Mouse (Mus musculus): ENCODE results near the gene Cmtm4. TPM values are rescaled to one million over a fixed set of nuclear protein-coding genes. Genes with fewer than 3 reads are reported as not detected.

Gene Cmtm4
- polyA plus RNA-seq, 1 experiment, result 7.8 TPM

GRCm38 (mm10) chr8:104390245-104390644 is 5.4 kb downstream of the Cmtm4 start:
- Histone ChIP-seq H3K27me3 (ENCODE audit: control insufficient read depth, insufficient read depth, low read length) (no peaks in the 10 kb centered on the region), H3K36me3 (ENCODE audit: control insufficient read depth, insufficient read depth, low read length) (no peaks in the 10 kb centered on the region), H3K27ac (ENCODE audit: control insufficient read depth, insufficient read depth, low read length) (no peak overlapping the region), H3K4me1 (replicated peaks; ENCODE audit: control insufficient read depth, insufficient read depth, low read length) (peaks cover 7% of the 10 kb centered on the region), H3K4me3 (ENCODE audit: control insufficient read depth, insufficient read depth, low read length) (no peak overlapping the region)
- DNase-seq, result no peak
- TF ChIP-seq CTCF (IDR thresholded peaks at IDR 0.05; ENCODE audit: borderline replicate concordance, control insufficient read depth, extremely low read depth, insufficient read depth, low read length, poor library complexity) (no peak), POLR2A (IDR thresholded peaks at IDR 0.05; ENCODE audit: control insufficient read depth, extremely low read depth, insufficient read depth, low read length, poor library complexity) (no peak)
- WGBS, result 93% methylated on average over 8 of the region's 8 CpGs

- no peak for DNase-seq
- 91% methylated on average over 2 of the region's 2 CpGs for WGBS
- Histone ChIP-seq H3K27me3 (ENCODE audit: control insufficient read depth, insufficient read depth, low read length) (no peaks in the 10 kb centered on the region), H3K36me3 (ENCODE audit: control insufficient read depth, insufficient read depth, low read length) (no peaks in the 10 kb centered on the region), H3K27ac (ENCODE audit: control insufficient read depth, insufficient read depth, low read length) (no peak overlapping the region), H3K4me3 (ENCODE audit: control insufficient read depth, insufficient read depth, low read length) (no peak overlapping the region), H3K4me1 (replicated peaks; ENCODE audit: control insufficient read depth, insufficient read depth, low read length) (no peaks in the 10 kb centered on the region)
- TF ChIP-seq POLR2A (IDR thresholded peaks at IDR 0.05; ENCODE audit: control insufficient read depth, extremely low read depth, insufficient read depth, low read length, poor library complexity), result no peak
- TF ChIP-seq CTCF (IDR thresholded peaks at IDR 0.05; ENCODE audit: borderline replicate concordance, control insufficient read depth, extremely low read depth, insufficient read depth, low read length, poor library complexity), result no peak
Observed at GRCm38 (mm10) chr8:104387980-104388379, 7.6 kb downstream of the Cmtm4 start.

GRCm38 (mm10) chr8:104387501-104387900 is 8.1 kb downstream of the Cmtm4 start:
- Histone ChIP-seq H3K27me3 (ENCODE audit: control insufficient read depth, insufficient read depth, low read length) (no peaks in the 10 kb centered on the region), H3K27ac (ENCODE audit: control insufficient read depth, insufficient read depth, low read length) (no peak overlapping the region), H3K4me1 (replicated peaks; ENCODE audit: control insufficient read depth, insufficient read depth, low read length) (no peaks in the 10 kb centered on the region), H3K36me3 (ENCODE audit: control insufficient read depth, insufficient read depth, low read length) (no peaks in the 10 kb centered on the region), H3K4me3 (ENCODE audit: control insufficient read depth, insufficient read depth, low read length) (no peak overlapping the region)
- TF ChIP-seq POLR2A (IDR thresholded peaks at IDR 0.05; ENCODE audit: control insufficient read depth, extremely low read depth, insufficient read depth, low read length, poor library complexity) (no peak), CTCF (IDR thresholded peaks at IDR 0.05; ENCODE audit: borderline replicate concordance, control insufficient read depth, extremely low read depth, insufficient read depth, low read length, poor library complexity) (no peak)
- 92% methylated on average over 7 of the region's 7 CpGs for WGBS
- no peak for DNase-seq

- TF ChIP-seq POLR2A (IDR thresholded peaks at IDR 0.05; ENCODE audit: control insufficient read depth, extremely low read depth, insufficient read depth, low read length, poor library complexity), result no peak
- no peak for TF ChIP-seq CTCF (IDR thresholded peaks at IDR 0.05; ENCODE audit: borderline replicate concordance, control insufficient read depth, extremely low read depth, insufficient read depth, low read length, poor library complexity)
- WGBS, result 93% methylated on average over 4 of the region's 4 CpGs
Observed at GRCm38 (mm10) chr8:104386693-104387092, 8.9 kb downstream of the Cmtm4 start.

GRCm38 (mm10) chr8:104383977-104384376 is 11.6 kb downstream of the Cmtm4 start:
- 61% methylated on average over 3 of the region's 3 CpGs for whole genome bisulfite sequencing
- no peak for TF ChIP-seq CTCF (IDR thresholded peaks at IDR 0.05; ENCODE audit: borderline replicate concordance, control insufficient read depth, extremely low read depth, insufficient read depth, low read length, poor library complexity)
- TF ChIP-seq POLR2A (IDR thresholded peaks at IDR 0.05; ENCODE audit: control insufficient read depth, extremely low read depth, insufficient read depth, low read length, poor library complexity), result no peak
- Histone ChIP-seq H3K4me1 (replicated peaks; ENCODE audit: control insufficient read depth, insufficient read depth, low read length) (no peaks in the 10 kb centered on the region; the same call in 1 of the 2 replicates), H3K27me3 (ENCODE audit: control insufficient read depth, insufficient read depth, low read length) (no peaks in the 10 kb centered on the region), H3K27ac (ENCODE audit: control insufficient read depth, insufficient read depth, low read length) (no peak overlapping the region), H3K4me3 (ENCODE audit: control insufficient read depth, insufficient read depth, low read length) (no peak overlapping the region), H3K36me3 (ENCODE audit: control insufficient read depth, insufficient read depth, low read length) (no peaks in the 10 kb centered on the region)
- no peak for DNase-seq

More at GRCm38 (mm10) chr8:104386693-104387092, 8.9 kb downstream of the Cmtm4 start:
- Histone ChIP-seq H3K4me1 (replicated peaks; ENCODE audit: control insufficient read depth, insufficient read depth, low read length) (no peaks in the 10 kb centered on the region), H3K27me3 (ENCODE audit: control insufficient read depth, insufficient read depth, low read length) (no peaks in the 10 kb centered on the region), H3K27ac (ENCODE audit: control insufficient read depth, insufficient read depth, low read length) (no peak overlapping the region), H3K36me3 (ENCODE audit: control insufficient read depth, insufficient read depth, low read length) (no peaks in the 10 kb centered on the region), H3K4me3 (ENCODE audit: control insufficient read depth, insufficient read depth, low read length) (no peak overlapping the region)
- no peak for DNase-seq

GRCm38 (mm10) chr8:104383296-104383695 is 12.3 kb downstream of the Cmtm4 start:
- Histone ChIP-seq H3K4me1 (replicated peaks; ENCODE audit: control insufficient read depth, insufficient read depth, low read length) (no peaks in the 10 kb centered on the region; the same call in 1 of the 2 replicates), H3K27me3 (ENCODE audit: control insufficient read depth, insufficient read depth, low read length) (no peaks in the 10 kb centered on the region), H3K27ac (ENCODE audit: control insufficient read depth, insufficient read depth, low read length) (no peak overlapping the region), H3K36me3 (ENCODE audit: control insufficient read depth, insufficient read depth, low read length) (no peaks in the 10 kb centered on the region), H3K4me3 (ENCODE audit: control insufficient read depth, insufficient read depth, low read length) (no peak overlapping the region)
- DNase-seq, result no peak
- WGBS, result 79% methylated on average over 2 of the region's 2 CpGs
- TF ChIP-seq POLR2A (IDR thresholded peaks at IDR 0.05; ENCODE audit: control insufficient read depth, extremely low read depth, insufficient read depth, low read length, poor library complexity), result no peak
- no peak for TF ChIP-seq CTCF (IDR thresholded peaks at IDR 0.05; ENCODE audit: borderline replicate concordance, control insufficient read depth, extremely low read depth, insufficient read depth, low read length, poor library complexity)

- Histone ChIP-seq H3K4me3 (ENCODE audit: control insufficient read depth, insufficient read depth, low read length) (no peak overlapping the region), H3K4me1 (replicated peaks; ENCODE audit: control insufficient read depth, insufficient read depth, low read length) (no peaks in the 10 kb centered on the region; the same call in 1 of the 2 replicates), H3K27ac (ENCODE audit: control insufficient read depth, insufficient read depth, low read length) (no peak overlapping the region), H3K36me3 (ENCODE audit: control insufficient read depth, insufficient read depth, low read length) (no peaks in the 10 kb centered on the region), H3K27me3 (ENCODE audit: control insufficient read depth, insufficient read depth, low read length) (no peaks in the 10 kb centered on the region)
- DNase-seq, result no peak
- TF ChIP-seq CTCF (IDR thresholded peaks at IDR 0.05; ENCODE audit: borderline replicate concordance, control insufficient read depth, extremely low read depth, insufficient read depth, low read length, poor library complexity) (no peak), POLR2A (IDR thresholded peaks at IDR 0.05; ENCODE audit: control insufficient read depth, extremely low read depth, insufficient read depth, low read length, poor library complexity) (no peak)
- 90% methylated on average over 5 of the region's 5 CpGs for WGBS
Observed at GRCm38 (mm10) chr8:104380961-104381411, 14.6 kb downstream of the Cmtm4 start.

Measured in thymus, adult 2 months (tissue).